Mouse (Mus musculus): ENCODE measurements at regions not wholly inside any gene's neighbourhood (a gene's known extent, or its start where the extent isn't known, plus 50 kb on each side); places are given as distances from the start of the nearest gene placed in this dataset.

- Histone ChIP-seq H3K36me3 (replicated peaks; ENCODE audit: insufficient read depth, low read length) (no peaks in the 10 kb centered on the region), H3K4me2 (ENCODE audit: low read depth, low read length) (no peak overlapping the region), H3K4me3 (ENCODE audit: low read depth, low read length) (no peak overlapping the region), H3K9ac (replicated peaks) (no peak overlapping the region), H3K27me3 (ENCODE audit: insufficient read depth, low read length) (no peaks in the 10 kb centered on the region), H3K9me3 (ENCODE audit: low read length) (no peaks in the 10 kb centered on the region), H3K27ac (ENCODE audit: low read depth) (no peak overlapping the region), H3K4me1 (ENCODE audit: insufficient read depth) (peaks cover 13% of the 10 kb centered on the region; the same call in 1 of the 2 replicates)
- DNase-seq (peak; percentile 71), ATAC-seq (peak; percentile 88)
- WGBS (ENCODE audit: insufficient replicate concordance), result 46% methylated on average over 14 of the region's 14 CpGs
- no peak for TF ChIP-seq EP300 (IDR thresholded peaks at IDR 0.05; ENCODE audit: low read depth)
- no peak for TF ChIP-seq CTCF (IDR thresholded peaks at IDR 0.05; ENCODE audit: low read depth)
Observed at GRCm38 (mm10) chr19:53476768-53477547, 52.0 kb upstream of the Dusp5 start.

DNA sequence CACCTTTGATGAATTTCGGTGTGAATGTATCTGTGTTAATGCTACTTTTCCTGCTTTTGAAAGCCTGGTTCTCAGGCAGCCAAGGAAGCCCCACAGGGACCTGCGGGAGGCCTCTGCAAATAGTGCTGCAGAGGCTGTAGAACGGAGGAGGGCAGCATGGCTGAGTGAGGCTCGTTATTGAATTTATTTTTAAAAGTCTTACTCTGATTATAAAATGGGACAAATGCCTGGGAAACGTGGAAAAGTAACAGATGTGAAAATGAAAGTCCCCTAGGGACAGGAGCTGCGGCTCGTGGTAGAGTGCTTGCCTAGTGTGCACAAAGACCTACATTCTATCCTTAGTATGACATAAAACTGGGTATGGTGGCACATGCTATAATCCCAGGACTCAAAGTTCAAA, 59.7 kb upstream of the Dusp5 start:
- Histone ChIP-seq H3K4me3 (ENCODE audit: low read depth, low read length) (no peak overlapping the region), H3K9me3 (ENCODE audit: low read length) (no peaks in the 10 kb centered on the region), H3K27ac (ENCODE audit: low read depth) (no peak overlapping the region), H3K4me2 (ENCODE audit: low read depth, low read length) (no peak overlapping the region), H3K36me3 (replicated peaks; ENCODE audit: insufficient read depth, low read length) (no peaks in the 10 kb centered on the region), H3K9ac (replicated peaks) (no peak overlapping the region), H3K27me3 (ENCODE audit: insufficient read depth, low read length) (no peaks in the 10 kb centered on the region), H3K4me1 (ENCODE audit: insufficient read depth) (peaks cover 5% of the 10 kb centered on the region; the same call in 1 of the 2 replicates)
- ATAC-seq, result no peak
- TF ChIP-seq CTCF (IDR thresholded peaks at IDR 0.05; ENCODE audit: low read depth) (no peak), EP300 (IDR thresholded peaks at IDR 0.05; ENCODE audit: low read depth) (no peak)
- no peak for DNase-seq
- 67% methylated on average over 7 of the region's 7 CpGs for WGBS (ENCODE audit: insufficient replicate concordance)

DNA sequence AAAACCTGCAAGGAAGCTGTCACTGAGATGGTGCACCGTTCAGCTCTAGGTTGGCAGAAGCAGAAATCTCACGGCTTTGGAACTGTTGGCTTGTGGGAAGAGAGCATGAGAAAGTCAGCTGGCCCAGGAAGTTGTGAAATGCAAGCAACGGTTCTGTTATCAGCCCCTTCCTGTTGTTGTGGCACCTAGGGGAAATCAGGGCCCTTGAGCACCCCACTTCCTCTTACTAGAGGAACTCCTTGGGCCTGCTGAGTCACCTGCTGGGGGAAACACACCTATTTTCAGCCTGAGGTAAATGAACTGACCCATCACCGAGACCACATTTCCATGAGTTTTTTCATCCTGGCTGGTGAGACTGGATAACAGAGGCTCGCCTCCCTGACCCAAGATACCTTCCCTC, 64.2 kb upstream of the Dusp5 start:
- H3K27me3 ChIP-seq (ENCODE audit: insufficient read depth, low read length), result 0 out of 2 replicates have a peak, but pooled peaks cover 3% of the 10 kb centered on the region
- ATAC-seq, result peak; percentile 80
- peak; percentile 85 for TF ChIP-seq EP300 (IDR thresholded peaks at IDR 0.05; ENCODE audit: low read depth)
- 0 out of 2 replicates have a peak, but pooled peaks have one; percentile 4 for TF ChIP-seq CTCF (IDR thresholded peaks at IDR 0.05; ENCODE audit: low read depth)
- H3K4me1 ChIP-seq (ENCODE audit: insufficient read depth), result peaks cover 18% of the 10 kb centered on the region
- no peaks in the 10 kb centered on the region for H3K36me3 ChIP-seq (replicated peaks; ENCODE audit: insufficient read depth, low read length)
- H3K9me3 ChIP-seq (ENCODE audit: low read length), result no peaks in the 10 kb centered on the region
- WGBS (ENCODE audit: insufficient replicate concordance), result 24% methylated on average over 5 of the region's 5 CpGs
- H3K27ac ChIP-seq (ENCODE audit: low read depth), result peak overlapping the region; percentile 94
- peak; percentile 67 for DNase-seq
- no peak overlapping the region for H3K9ac ChIP-seq (replicated peaks)
- H3K4me3 ChIP-seq (ENCODE audit: low read depth, low read length), result peak overlapping the region; percentile 36
- H3K4me2 ChIP-seq (ENCODE audit: low read depth, low read length), result peak overlapping the region; percentile 58

DNA sequence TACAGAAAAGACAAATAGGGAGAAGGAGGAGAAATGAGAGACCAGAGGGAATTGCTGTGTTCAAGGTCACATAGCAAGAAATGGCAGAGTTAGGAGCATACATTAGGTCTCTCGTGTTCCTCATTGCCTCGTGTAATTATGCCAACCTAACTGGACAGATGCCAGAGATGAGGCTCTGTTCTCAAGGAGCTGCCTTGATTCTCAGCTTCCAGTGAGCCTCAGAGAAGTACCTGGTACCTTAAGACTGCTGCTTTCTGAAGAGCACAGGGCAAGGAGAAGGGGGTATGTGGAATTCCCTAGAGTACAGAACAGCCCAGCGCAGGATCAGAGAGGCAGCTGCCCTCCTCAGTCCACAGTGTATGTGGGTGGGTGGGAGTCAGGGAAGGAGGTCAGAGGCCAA, 64.8 kb upstream of the Dusp5 start:
- H3K36me3 ChIP-seq (replicated peaks; ENCODE audit: insufficient read depth, low read length), result no peaks in the 10 kb centered on the region
- H3K4me2 ChIP-seq (ENCODE audit: low read depth, low read length), result peak overlapping the region; percentile 58
- no peak for TF ChIP-seq CTCF (IDR thresholded peaks at IDR 0.05; ENCODE audit: low read depth)
- TF ChIP-seq EP300 (IDR thresholded peaks at IDR 0.05; ENCODE audit: low read depth), result no peak
- 0 out of 2 replicates have a peak, but pooled peaks cover 5% of the 10 kb centered on the region for H3K27me3 ChIP-seq (ENCODE audit: insufficient read depth, low read length)
- 0 out of 2 replicates have a peak overlapping the region, but pooled peaks have one; percentile 16 for H3K9ac ChIP-seq (replicated peaks)
- peaks cover 18% of the 10 kb centered on the region for H3K4me1 ChIP-seq (ENCODE audit: insufficient read depth)
- H3K4me3 ChIP-seq (ENCODE audit: low read depth, low read length), result peak overlapping the region; percentile 36
- 49% methylated on average over 3 of the region's 3 CpGs for WGBS (ENCODE audit: insufficient replicate concordance)
- H3K27ac ChIP-seq (ENCODE audit: low read depth), result peak overlapping the region; percentile 94
- ATAC-seq, result peak; percentile 18
- H3K9me3 ChIP-seq (ENCODE audit: low read length), result no peaks in the 10 kb centered on the region
- no peak for DNase-seq

GRCm38 (mm10) chr19:53461025-53462015, 67.6 kb upstream of the Dusp5 start:
- peak overlapping the region; percentile 34; the same call in 1 of the 2 replicates for H3K9ac ChIP-seq (replicated peaks)
- WGBS (ENCODE audit: insufficient replicate concordance), result 53% methylated on average over 17 of the region's 17 CpGs
- TF ChIP-seq EP300 (IDR thresholded peaks at IDR 0.05; ENCODE audit: low read depth) (no peak), CTCF (IDR thresholded peaks at IDR 0.05; ENCODE audit: low read depth) (0 out of 2 replicates have a peak, but pooled peaks have one; percentile 5)
- no peaks in the 10 kb centered on the region for H3K9me3 ChIP-seq (ENCODE audit: low read length)
- H3K4me3 ChIP-seq (ENCODE audit: low read depth, low read length), result peak overlapping the region; percentile 19; the same call in 1 of the 2 replicates
- H3K27ac ChIP-seq (ENCODE audit: low read depth), result peak overlapping the region; percentile 39
- ATAC-seq (no peak), DNase-seq (no peak)
- peak overlapping the region; percentile 50 for H3K4me2 ChIP-seq (ENCODE audit: low read depth, low read length)
- peaks cover 18% of the 10 kb centered on the region for H3K4me1 ChIP-seq (ENCODE audit: insufficient read depth)
- H3K36me3 ChIP-seq (replicated peaks; ENCODE audit: insufficient read depth, low read length), result no peaks in the 10 kb centered on the region
- 0 out of 2 replicates have a peak, but pooled peaks cover 6% of the 10 kb centered on the region for H3K27me3 ChIP-seq (ENCODE audit: insufficient read depth, low read length)

Data from liver, postnatal 0 days (tissue).